Mouse (Mus musculus): ENCODE data around the gene Ppp1r1b.

DNA sequence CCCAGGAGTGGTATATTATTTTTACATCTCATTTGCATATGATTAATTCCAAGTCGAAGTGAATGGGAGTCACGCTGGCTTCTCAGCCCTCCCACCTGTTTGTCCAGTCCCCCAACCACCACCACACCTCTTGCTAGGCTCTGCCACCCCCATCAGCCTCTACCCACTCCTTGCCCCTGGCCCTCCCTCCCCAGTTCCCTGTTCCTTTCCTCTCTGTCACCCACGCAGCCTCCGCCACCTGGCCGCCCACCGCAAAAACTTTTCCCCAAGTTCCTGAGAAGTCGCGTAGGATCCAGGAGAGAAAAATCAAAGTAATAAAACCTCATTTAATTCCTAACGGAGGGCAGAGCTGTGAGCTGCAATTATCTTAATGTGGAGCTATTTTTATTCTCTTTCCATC is 2.0 kb upstream of the Ppp1r1b start:
- TF ChIP-seq GATA1 (IDR thresholded peaks at IDR 0.05; ENCODE audit: low read length) (no peak), TAL1 (IDR thresholded peaks at IDR 0.05; ENCODE audit: low read length) (no peak)

Measured in erythroblast, embryonic 14.5 days (primary cell).